ENCODE assay signal across 17 mouse cellular contexts in genomic region chr6:141197501-141197900, GRCm38 (mm10). TPM values are rescaled to one million over a fixed set of nuclear protein-coding genes. Genes with fewer than 3 reads are reported as not detected.
DNase-seq lines count a peak whose midpoint lies in the region; ATAC-seq lines count a peak whose summit lies in the region.
"Had no signal": no experiment of that assay in that cellular context is flagged by ENCODE, and none has a peak within 500 bp of the region (broad histone marks: within the 10 kb centered on the region; RNA-seq: fewer than 3 reads in every experiment).

No protein-coding gene starts in this region.

- intact Hi-C loops in heart, postnatal 14 days (cut with DNase I): no loop called here

- no peak for ATAC-seq in cerebellum, adult (ENCODE audit: insufficient number of reproducible peaks, low FRiP score, low TSS enrichment)
- ATAC-seq: activated CD4-positive, CD25-positive, alpha-beta regulatory T cell, adult 4 months; CD4-positive, CD25-positive, alpha-beta regulatory T cell, adult 4 months; forebrain, embryonic 13.5 days; forebrain, embryonic 15.5 days; forebrain, postnatal 0 days; Patski had no signal

- peak; percentile 7 for DNase-seq in cerebellum, adult 9-11 months
- peak; percentile 22 to 55 for DNase-seq in cerebellum, postnatal 14 days
- no peak for DNase-seq in cerebellum, adult 11 months
- peak; percentile 51 for DNase-seq in heart, adult 11 months
- DNase-seq in heart, postnatal 14 days: no peak
- DNase-seq: adrenal gland, adult 8-10 months; adrenal gland, postnatal 14 days; adrenal gland, postnatal 36 days; B cell, adult 2 months; cerebellum, adult 11-12 months; forebrain, postnatal 0 days had no signal

RNA-seq across cellular contexts. Expression of gene Pde3a, which starts 51.6 kb away (rescaled TPM):
- total RNA-seq in heart, postnatal 14 days (2021): 10 to 100 TPM; 56.4 to 58.2 TPM

Comparison
In these comparisons a context has a peak if more than half of its experiments do, and no peak if none do; other contexts are left out.
1. DNase-seq: peak in cerebellum, adult 9-11 months (single experiment), cerebellum, postnatal 14 days (2 of 2) and heart, adult 11 months (single experiment); none in cerebellum, adult 11 months (single experiment) and heart, postnatal 14 days (0 of 2).